Mouse (Mus musculus) layer of hippocampus, adult 8-10 months (tissue): ENCODE data around the gene Ago3. TPM values are rescaled to one million over a fixed set of nuclear protein-coding genes. Genes with fewer than 3 reads are reported as not detected.

Experiments used
- DNase-seq, 2 experiments: peaks; one replicate each; pipeline ENCODE4 v3.0.0; 2022; ENCODE audit warnings: low spot score in 2 of 2
- total RNA-seq, 4 experiments: library from RNA; stranded (reverse); gene quantifications; 2 replicates each; pipeline ENCODE4 v1.2.4; 2022

The Ago3 gene
- total RNA-seq, 4 experiments from 2014 or later: 29.2 to 44.5 (median 37.1) TPM

- DNase-seq: no peak
Measured at GRCm38 (mm10) chr4:126423866-126424265, 5.5 kb downstream of the Ago3 start.

DNA sequence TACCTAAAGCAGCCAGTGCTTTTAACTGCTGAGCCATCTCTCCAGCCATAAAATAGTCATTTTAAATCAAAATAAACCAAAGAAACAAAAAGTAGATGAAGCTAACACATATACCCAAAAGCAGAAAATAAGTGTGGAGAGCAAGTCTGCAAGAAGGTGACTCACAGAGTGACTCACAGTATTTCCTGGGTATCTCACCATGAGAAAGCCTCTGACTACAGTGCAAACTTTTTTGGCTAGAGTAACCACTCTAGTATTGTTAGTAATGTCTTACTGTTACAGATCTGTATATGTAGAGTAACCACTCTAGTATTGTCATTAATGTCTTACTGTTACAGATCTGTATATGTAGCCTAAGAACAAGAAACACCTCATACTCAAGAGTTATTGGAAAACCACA is 13.6 kb downstream of the Ago3 start:
- no peak for DNase-seq

DNA sequence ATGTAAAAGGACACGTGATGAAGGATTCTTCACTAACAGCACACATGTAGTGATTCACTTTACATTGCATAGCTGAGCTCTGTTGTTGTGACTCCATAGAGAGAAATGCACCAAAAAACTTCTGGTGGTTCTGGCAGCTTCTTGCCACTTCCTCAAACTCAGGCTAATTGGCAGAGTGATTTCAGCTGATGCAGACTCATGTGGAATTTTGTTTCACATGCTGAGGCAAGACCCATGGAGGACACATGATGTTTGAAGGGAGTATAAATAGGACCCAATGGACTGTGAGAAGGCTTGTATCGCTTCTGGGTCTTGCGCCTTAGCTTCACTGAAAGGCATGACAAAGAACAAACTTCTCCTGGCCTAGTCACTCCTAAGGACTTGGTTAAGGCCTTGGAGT is 16.8 kb downstream of the Ago3 start:
- no peak for DNase-seq

DNA sequence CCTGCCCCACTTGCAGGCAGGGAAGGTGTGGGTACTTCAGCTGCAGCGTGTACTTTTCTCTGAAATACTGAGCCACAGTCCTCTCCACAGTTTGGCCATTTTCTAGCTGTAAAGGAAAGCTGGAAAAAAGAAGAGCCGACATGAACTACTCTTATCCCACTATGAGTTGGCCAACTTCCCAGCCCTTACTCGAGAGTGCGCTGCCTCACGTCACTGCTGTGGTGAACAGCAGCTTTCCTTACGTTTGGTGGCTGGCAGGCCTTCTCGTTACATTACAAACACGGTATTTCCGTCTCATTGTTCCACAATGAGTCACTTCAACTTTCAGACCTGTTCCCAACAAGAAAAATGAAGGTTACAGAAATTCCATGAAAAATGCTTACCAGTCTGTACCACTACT is 57.9 kb downstream of the Ago3 start:
- DNase-seq: no peak

DNA sequence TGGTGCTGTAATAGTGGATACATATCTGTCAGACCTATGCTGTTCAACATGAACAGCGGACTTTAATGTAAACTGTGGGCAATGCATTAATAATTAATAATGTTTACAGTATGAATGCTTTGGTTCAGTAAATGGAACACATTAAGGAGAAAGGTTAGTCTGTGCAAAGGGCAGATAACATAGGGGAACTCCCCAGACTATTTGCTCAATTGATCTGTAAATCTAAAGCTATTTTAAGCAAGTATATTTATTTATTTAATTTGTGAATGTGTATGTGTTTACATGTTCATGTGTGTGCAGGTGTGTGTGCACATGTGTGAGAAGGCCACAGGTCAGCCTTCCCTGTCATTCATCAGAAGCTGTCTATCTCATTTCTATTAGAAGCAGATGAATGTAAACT is 69.3 kb downstream of the Ago3 start:
- DNase-seq: no peak

DNA sequence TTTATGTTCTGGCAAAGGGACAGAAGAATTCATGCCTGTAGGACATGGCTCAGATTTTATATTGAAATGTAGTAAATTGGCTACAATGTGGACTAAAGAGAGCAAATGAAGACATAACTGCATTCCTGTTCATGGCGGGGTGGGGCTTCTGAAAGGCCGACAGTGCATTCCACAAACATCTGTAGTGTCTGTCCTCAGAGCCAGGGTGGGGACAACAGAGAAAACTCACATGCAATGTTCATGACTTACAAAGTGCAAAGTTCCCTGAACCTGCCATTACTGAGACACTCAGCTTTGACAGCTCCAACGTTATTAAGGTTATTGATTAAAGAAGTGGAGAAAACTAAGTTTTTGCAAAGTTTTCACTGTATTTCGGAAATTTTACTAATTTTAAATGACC is 85.9 kb downstream of the Ago3 start:
- DNase-seq: no peak

GRCm38 (mm10) chr4:126339461-126339860 is 89.9 kb downstream of the Ago3 start:
- DNase-seq: no peak

DNA sequence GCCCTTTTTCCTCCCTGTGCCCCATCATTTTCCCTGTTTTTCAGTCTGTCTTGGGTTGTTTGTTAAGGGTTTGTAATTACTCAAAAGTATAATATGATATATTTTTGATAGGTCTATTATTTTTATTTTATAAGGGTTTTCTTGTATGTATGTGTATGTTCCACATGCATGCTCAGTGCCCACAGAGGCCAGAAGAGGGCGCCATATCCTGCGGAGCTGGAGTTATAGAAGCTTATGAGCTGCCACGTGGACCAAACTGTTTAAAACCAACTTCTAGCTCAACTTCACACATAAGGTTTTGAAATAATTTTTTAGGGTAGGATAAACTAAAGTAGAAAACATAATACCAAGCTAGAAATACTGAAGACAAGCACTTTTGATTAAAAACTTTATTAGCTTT is 97.0 kb downstream of the Ago3 start:
- DNase-seq: no peak

DNA sequence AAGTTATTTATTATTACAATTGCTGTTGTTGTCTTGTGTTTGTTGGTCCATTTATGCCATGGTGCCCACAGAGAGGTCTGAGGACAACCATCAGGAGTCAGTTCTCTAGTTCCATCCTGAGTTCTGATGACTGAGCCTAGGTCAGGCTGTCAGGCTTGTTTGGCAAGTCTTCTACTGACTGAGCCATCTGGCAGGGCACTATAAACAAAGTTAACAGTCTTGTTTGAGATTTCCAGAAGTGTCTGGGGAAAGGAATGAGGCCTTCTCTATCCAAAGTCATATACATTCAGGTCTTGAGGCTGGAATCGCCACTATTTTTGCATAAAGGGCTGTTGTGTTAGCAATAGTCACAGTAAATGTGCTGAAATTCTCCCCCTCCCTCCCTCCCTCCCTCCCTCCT is 97.6 kb downstream of the Ago3 start:
- DNase-seq: no peak

GRCm38 (mm10) chr4:126330295-126330694 is 99.1 kb downstream of the Ago3 start:
- no peak for DNase-seq

DNA sequence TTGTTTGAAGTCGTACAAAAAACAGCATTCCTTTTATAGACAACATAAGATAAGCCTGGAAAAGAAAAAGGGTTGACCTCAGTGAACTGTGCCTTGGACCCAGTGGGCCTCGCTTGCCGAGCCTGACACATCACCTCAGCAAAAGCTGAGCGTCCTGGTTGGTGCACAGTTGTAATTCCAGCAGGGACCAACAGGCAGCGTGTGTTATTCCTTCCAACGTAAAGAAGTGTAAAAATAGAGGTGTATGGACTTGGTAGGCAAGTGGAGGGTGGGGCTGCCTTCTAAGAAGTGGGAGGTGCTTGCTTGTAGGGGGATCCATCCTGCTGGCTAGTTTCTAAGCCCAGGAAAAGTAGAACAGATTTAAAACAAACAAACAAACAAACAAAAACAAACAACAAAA is 103.3 kb downstream of the Ago3 start:
- no peak for DNase-seq

GRCm38 (mm10) chr4:126325281-126325861 is 104.0 kb downstream of the Ago3 start, which contains the start of gene Tekt2:
Tekt2 (minus strand) TSS chr4:126325688.
- DNase-seq: no peak

GRCm38 (mm10) chr4:126324861-126325260 is 104.5 kb downstream of the Ago3 start:
- DNase-seq: no peak

- no peak for DNase-seq
Measured at GRCm38 (mm10) chr4:126322646-126323045, 106.7 kb downstream of the Ago3 start.

- DNase-seq: no peak
Measured at GRCm38 (mm10) chr4:126321854-126322511, 107.4 kb downstream of the Ago3 start.

DNA sequence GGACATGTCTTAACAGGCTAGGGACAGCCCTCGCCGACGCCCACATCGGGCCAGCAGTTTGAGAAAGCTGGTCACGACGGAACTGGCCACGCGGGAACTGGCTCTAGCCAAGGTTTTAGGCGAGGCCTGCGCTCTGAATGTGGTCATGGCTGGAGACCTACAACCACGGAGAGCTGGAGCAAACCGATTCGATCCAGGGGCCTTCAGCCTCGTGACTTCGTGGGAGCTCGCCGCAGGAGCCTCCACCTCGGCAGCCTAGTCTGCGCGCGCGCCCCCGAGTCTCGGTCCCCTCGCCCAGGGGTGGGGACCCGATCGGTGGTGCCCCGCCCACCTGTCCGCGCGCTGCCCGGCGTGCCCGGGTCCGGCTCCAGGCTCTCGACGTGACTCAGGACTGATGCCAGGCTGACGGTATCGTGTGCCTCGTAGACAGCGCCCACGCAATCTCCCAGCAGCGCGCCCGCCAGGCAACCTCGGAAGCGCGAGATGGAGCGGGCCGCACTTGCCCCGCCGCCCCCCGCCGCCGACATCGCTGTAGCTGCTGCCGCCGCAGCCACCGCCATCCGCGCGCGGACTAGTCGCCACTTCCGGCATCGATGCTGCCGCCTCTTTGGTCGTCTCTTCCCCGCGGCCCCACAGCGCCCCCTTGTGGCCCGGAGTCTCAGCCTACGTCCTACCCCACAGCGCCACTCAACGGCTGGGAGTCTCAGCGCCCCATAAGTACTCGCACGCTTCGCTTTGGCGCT is 108.1 kb downstream of the Ago3 start, which contains the start of gene Adprhl2:
Gene Adprhl2, minus strand, starts transcription at position 593 of the 743 bp plus-strand sequence.
- peak; percentile 92 to 98 for DNase-seq

GRCm38 (mm10) chr4:126319806-126320205 is 109.5 kb downstream of the Ago3 start:
- no peak for DNase-seq

- DNase-seq: no peak
Measured at GRCm38 (mm10) chr4:126316443-126317040, 112.8 kb downstream of the Ago3 start.

- DNase-seq: no peak
Measured at GRCm38 (mm10) chr4:126315931-126316330, 113.4 kb downstream of the Ago3 start.

DNA sequence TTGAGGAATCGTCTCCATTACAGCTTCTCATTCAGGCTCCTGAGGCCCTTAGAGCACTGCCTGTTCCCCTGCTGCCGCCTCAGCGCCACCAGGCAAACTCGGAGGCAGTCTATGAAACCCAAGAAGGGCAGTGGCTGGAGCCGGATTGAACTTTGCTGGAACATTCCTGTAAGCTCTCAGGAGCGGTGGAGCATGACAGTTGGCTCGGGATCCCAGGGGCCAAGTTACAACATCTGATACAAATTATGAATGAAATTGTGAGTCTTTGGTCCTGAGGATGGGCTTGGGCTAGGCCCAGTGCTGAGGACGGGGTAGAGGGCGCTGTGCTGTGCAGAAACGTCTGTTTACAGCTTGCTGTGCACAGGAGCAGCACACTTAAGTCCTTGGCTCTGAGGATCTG is 115.0 kb downstream of the Ago3 start:
- no peak for DNase-seq

DNA sequence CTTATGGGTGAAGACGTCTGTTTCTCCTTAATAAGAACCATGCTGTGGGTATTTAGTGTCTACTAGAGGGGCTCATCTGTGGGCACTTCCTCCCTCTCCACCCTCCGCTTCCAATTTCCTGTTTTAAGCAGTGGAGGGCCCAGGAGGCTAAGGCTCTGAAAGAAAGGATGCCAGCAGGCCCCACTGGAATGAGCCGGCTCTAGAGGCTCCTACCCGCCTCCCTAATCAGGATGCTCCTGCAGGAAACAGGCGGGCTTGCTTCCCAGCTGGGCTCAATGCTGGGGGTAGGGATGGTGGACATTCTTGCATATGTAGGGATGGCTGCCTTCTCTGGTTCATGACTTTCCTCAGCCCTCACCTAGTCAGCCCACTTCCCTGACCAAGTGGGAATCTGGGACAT is 116.2 kb downstream of the Ago3 start:
- DNase-seq: no peak

GRCm38 (mm10) chr4:126311566-126312200 is 117.7 kb downstream of the Ago3 start:
- no peak for DNase-seq
